Mouse (Mus musculus): Measurements from ENCODE around the gene Rhox7b. TPM values are rescaled to one million over a fixed set of nuclear protein-coding genes. Genes with fewer than 3 reads are reported as not detected.
"Not testable (repeated sequence)": the region's sequence is repeated elsewhere in the genome, so short reads cannot be mapped to it uniquely, and the experiment has no call there.

Gene Rhox7b
- polyA plus RNA-seq (2011; ENCODE audit: insufficient read length, low read depth, missing spikeins), result not detected in 2 replicates

DNA sequence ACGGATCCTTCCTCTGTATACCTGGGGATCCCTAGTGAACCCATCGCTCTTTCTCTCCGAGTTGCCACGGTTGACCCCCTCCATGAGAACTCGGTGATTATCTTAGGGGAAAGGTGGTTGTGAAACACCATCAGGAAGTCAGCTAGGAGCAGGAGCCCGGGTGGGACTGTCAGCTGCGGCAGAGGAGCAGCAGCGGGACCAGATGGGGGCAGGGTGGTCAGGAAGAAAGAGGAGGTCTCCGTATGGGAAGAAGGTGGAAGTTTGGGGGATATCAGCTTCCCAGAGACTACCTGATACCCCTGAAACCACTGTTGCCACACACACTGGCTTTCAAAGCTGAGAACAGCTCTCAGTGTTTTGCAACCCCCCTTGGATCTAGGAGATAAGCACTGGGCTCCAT is at the start of gene Rhox7b:
Gene Rhox7b (minus strand): TSS at position 101 of the 400 bp plus-strand sequence.
- H3K4me1 ChIP-seq (ENCODE audit: control insufficient read depth, insufficient read depth, low read length); H3K4me3 ChIP-seq (ENCODE audit: insufficient read depth, low read length); H3K27ac ChIP-seq (ENCODE audit: insufficient read depth, low read length): not testable (repeated sequence)

- H3K4me1 ChIP-seq (ENCODE audit: control insufficient read depth, insufficient read depth, low read length), result no peaks in the 10 kb centered on the region
- TF ChIP-seq POLR2A (IDR thresholded peaks at IDR 0.05; ENCODE audit: low read depth, low read length), result no peak
- TF ChIP-seq CTCF (IDR thresholded peaks at IDR 0.05; ENCODE audit: borderline replicate concordance, insufficient read depth, low read length), result no peak
- H3K4me3 ChIP-seq (ENCODE audit: insufficient read depth, low read length), result no peak overlapping the region
- no peak overlapping the region for H3K27ac ChIP-seq (ENCODE audit: insufficient read depth, low read length)
Measured at GRCm38 (mm10) chrX:37916311-37916710, 19.3 kb upstream of the Rhox7b start.

DNA sequence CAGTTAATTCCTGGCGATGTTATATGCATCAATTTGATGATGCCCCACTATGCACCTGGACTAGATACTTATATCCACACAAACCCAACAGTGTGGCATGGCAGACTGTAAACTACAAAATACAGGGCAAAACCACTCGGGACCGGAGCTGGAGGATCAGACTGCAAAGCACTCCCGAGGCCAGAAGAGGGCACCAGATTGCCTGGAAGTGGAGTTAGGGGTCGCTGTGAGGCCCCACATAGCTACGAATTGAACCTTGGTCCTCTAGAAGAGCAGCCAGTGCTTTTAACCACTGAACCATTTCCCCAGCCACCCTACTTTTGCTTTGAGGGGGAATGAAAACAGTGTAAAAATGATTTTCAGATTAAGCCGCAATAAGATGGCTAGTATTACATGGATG is 11.5 kb upstream of the Rhox7b start:
- H3K27ac ChIP-seq (ENCODE audit: insufficient read depth, low read length), result no peak overlapping the region
- no peak for TF ChIP-seq POLR2A (IDR thresholded peaks at IDR 0.05; ENCODE audit: low read depth, low read length)
- H3K4me3 ChIP-seq (ENCODE audit: insufficient read depth, low read length), result no peak overlapping the region
- H3K4me1 ChIP-seq (ENCODE audit: control insufficient read depth, insufficient read depth, low read length), result no peaks in the 10 kb centered on the region

DNA sequence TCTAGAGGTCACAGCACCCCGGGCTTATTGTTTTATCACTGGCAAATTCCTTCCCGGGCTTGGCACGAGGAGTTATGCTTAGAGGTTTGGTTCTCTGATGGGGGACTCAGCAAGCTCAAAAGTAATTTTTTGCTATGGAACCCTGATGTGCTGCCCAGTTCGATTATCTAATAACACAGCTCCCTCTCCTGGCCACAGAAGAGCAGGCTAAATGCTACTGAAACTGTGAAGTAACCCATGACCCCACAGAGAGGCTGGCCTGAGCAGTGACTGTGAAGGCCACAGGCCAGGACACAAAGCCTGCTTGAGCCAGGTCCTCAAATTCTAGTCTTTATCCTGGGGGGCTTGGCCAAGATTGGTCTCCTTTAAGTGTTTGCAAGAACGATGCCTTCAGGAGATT is 6.7 kb upstream of the Rhox7b start:
- Histone ChIP-seq H3K27ac (ENCODE audit: insufficient read depth, low read length) (no peak overlapping the region), H3K4me1 (ENCODE audit: control insufficient read depth, insufficient read depth, low read length) (no peaks in the 10 kb centered on the region), H3K4me3 (ENCODE audit: insufficient read depth, low read length) (no peak overlapping the region)
- no peak for TF ChIP-seq POLR2A (IDR thresholded peaks at IDR 0.05; ENCODE audit: low read depth, low read length)

- H3K4me3 ChIP-seq (ENCODE audit: insufficient read depth, low read length); H3K27ac ChIP-seq (ENCODE audit: insufficient read depth, low read length); H3K4me1 ChIP-seq (ENCODE audit: control insufficient read depth, insufficient read depth, low read length): not testable (repeated sequence)
Measured at GRCm38 (mm10) chrX:37901670-37902069, 4.6 kb upstream of the Rhox7b start, which contains the start of gene Rhox9. TSS of gene Rhox9 (minus strand) at chrX:37901770.

- Histone ChIP-seq H3K4me3 (ENCODE audit: insufficient read depth, low read length) (no peak within 1 kb of the TSS), H3K27ac (ENCODE audit: insufficient read depth, low read length) (no peak within 1 kb of the TSS), H3K4me1 (ENCODE audit: control insufficient read depth, insufficient read depth, low read length) (no peaks in the 10 kb centered on the region)
- no peak for TF ChIP-seq POLR2A (IDR thresholded peaks at IDR 0.05; ENCODE audit: low read depth, low read length)
- TF ChIP-seq CTCF (IDR thresholded peaks at IDR 0.05; ENCODE audit: borderline replicate concordance, insufficient read depth, low read length), result no peak
Measured at GRCm38 (mm10) chrX:37878844-37879243, 18.2 kb downstream of the Rhox7b start, which contains the start of gene Rhox8. TSS of gene Rhox8 (minus strand) at chrX:37878944.

DNA sequence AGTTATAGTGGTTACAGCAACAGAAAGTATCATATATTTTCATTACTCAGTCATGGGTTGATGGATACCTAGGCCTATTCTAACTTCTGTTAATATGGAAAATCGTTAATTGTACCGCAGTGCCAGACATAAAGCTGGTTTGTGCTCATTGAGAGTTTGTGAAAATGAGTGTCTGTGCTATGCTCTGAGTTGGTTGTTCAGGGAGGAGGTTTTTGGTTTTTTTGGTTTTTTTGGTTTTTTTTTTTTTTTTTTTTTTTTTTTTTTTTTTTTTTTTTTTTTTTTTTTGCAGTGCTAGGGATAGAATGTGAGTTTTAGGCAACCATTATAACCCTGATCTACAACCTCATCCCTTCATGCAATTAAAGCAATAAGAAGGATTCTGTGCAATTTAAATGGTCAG is 25.4 kb downstream of the Rhox7b start:
- H3K4me3 ChIP-seq (ENCODE audit: insufficient read depth, low read length), result no peak overlapping the region
- TF ChIP-seq POLR2A (IDR thresholded peaks at IDR 0.05; ENCODE audit: low read depth, low read length), result no peak
- TF ChIP-seq CTCF (IDR thresholded peaks at IDR 0.05; ENCODE audit: borderline replicate concordance, insufficient read depth, low read length), result no peak
- H3K4me1 ChIP-seq (ENCODE audit: control insufficient read depth, insufficient read depth, low read length), result no peaks in the 10 kb centered on the region
- H3K27ac ChIP-seq (ENCODE audit: insufficient read depth, low read length), result no peak overlapping the region

Other genes starting within 250 kb of the Rhox7b start
- gene Rhox4g, start 245.9 kb downstream of the Rhox7b start, polyA plus RNA-seq (2011; ENCODE audit: insufficient read length, low read depth, missing spikeins), result not detected in 2 replicates
- not detected in 2 replicates for gene Rhox3h, start 228.5 kb downstream of the Rhox7b start, polyA plus RNA-seq (2011; ENCODE audit: insufficient read length, low read depth, missing spikeins)
- not detected in 2 replicates for gene Rhox2h, start 224.0 kb downstream of the Rhox7b start, polyA plus RNA-seq (2011; ENCODE audit: insufficient read length, low read depth, missing spikeins)
- gene Rhox5, start 92.4 kb downstream of the Rhox7b start, polyA plus RNA-seq (2011; ENCODE audit: insufficient read length, low read depth, missing spikeins), result not detected in 2 replicates
- gene Rhox6, start 70.3 kb downstream of the Rhox7b start, polyA plus RNA-seq (2011; ENCODE audit: insufficient read length, low read depth, missing spikeins), result not detected in 2 replicates
- gene Rhox7a, start 65.5 kb downstream of the Rhox7b start, polyA plus RNA-seq (2011; ENCODE audit: insufficient read length, low read depth, missing spikeins), result not detected in 2 replicates
- not detected in 2 replicates for gene Rhox8, start 18.3 kb downstream of the Rhox7b start, polyA plus RNA-seq (2011; ENCODE audit: insufficient read length, low read depth, missing spikeins)
- gene Rhox9, start 4.5 kb upstream of the Rhox7b start, polyA plus RNA-seq (2011; ENCODE audit: insufficient read length, low read depth, missing spikeins), result not detected in 2 replicates
- not detected in 2 replicates for gene Btg1-ps1, start 121.6 kb upstream of the Rhox7b start, polyA plus RNA-seq (2011; ENCODE audit: insufficient read length, low read depth, missing spikeins)
- not detected in 2 replicates for gene Btg1-ps2, start 145.9 kb upstream of the Rhox7b start, polyA plus RNA-seq (2011; ENCODE audit: insufficient read length, low read depth, missing spikeins)
- gene Rhox10, start 169.2 kb upstream of the Rhox7b start, polyA plus RNA-seq (2011; ENCODE audit: insufficient read length, low read depth, missing spikeins), result not detected in 2 replicates
- not detected in 2 replicates for gene Rhox11, start 187.9 kb upstream of the Rhox7b start, polyA plus RNA-seq (2011; ENCODE audit: insufficient read length, low read depth, missing spikeins)
- not detected in 2 replicates for gene Rhox12, start 213.7 kb upstream of the Rhox7b start, polyA plus RNA-seq (2011; ENCODE audit: insufficient read length, low read depth, missing spikeins)
- gene Rhox13, start 224.0 kb upstream of the Rhox7b start, polyA plus RNA-seq (2011; ENCODE audit: insufficient read length, low read depth, missing spikeins), result not detected in 2 replicates

Measured in embryonic fibroblast, embryonic 13.5 days (primary cell).